Mouse (Mus musculus): Measurements from ENCODE around the gene Naaladl1.

DNA sequence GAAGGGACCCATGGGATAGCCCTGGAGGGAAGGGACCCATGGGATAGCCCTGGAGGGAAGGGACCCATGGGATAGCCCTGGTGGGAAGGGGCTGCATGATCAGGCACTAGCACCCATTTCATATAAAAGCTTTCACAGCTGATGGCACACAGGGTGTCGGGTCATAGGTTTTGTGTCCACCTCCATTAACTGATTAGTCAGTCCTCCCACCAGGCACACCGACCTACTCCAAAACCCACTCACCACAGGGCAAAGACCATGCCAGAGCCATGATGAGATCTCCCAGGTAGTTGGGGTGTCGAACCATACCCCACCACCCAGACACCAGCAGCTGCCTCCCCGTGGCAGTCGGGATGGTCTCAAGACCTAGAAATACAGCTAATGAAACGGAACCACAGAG is 42.5 kb upstream of the Naaladl1 start:
- no peak for TF ChIP-seq POLR2A (IDR thresholded peaks at IDR 0.05; ENCODE audit: borderline replicate concordance, low read depth, low read length)
- TF ChIP-seq CTCF (IDR thresholded peaks at IDR 0.05; ENCODE audit: low read depth, low read length), result no peak

All from bone marrow macrophage, adult 2 months (primary cell).